Mouse (Mus musculus) monocyte, adult 5-6 weeks (primary cell): ENCODE data around the gene Col6a6. TPM values are rescaled to one million over a fixed set of nuclear protein-coding genes. Genes with fewer than 3 reads are reported as not detected.

Source experiments
- total RNA-seq: library from RNA; stranded (forward); fragments of 200-1000, 200-491, 200-594 nt; gene quantifications from 3 replicates; pipeline ENCODE4 v1.2.3, GENCODE M21; 2017

Gene Col6a6
- total RNA-seq, 1 experiment from 2014 or later = not detected

Other genes starting within 250 kb of the Col6a6 start
- 15.8 to 40.1 TPM (median 31.0 TPM) in 3 replicates for gene Pik3r4, start 185.2 kb downstream of the Col6a6 start, total RNA-seq
- gene Col6a5, start 132.5 kb upstream of the Col6a6 start, total RNA-seq = not detected in 3 replicates